Mouse (Mus musculus): ENCODE results near the gene Gm45062. TPM values are rescaled to one million over a fixed set of nuclear protein-coding genes. Genes with fewer than 3 reads are reported as not detected.

Gene Gm45062
- polyA plus RNA-seq, 1 experiment from 2014 or later = 0.85 TPM

DNA sequence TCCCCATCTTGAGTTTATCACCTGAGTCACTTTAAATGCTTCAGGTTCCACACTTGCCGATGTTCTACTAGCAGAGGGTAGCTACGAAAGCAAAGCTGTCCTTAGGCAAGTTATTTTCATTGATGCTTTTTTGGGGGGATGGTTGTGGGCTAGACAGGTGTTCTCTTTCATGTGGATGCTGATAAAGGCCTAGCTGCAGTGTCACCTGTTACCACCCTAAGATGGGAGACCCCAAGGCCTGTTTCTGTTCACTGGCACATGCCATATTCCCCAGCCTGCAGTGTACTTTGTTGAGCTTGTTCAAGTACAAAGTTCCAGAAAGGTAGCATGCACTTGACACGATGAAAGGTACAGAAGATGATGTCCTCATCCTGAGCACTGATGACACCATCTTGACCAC, 178.7 kb downstream of the Gm45062 start:
- DNase-seq = no peak
- 86% methylated on average over 3 of the region's 3 CpGs for WGBS (ENCODE audit: insufficient replicate concordance)
- Histone ChIP-seq H3K9me3 (ENCODE audit: low read length) (0 out of 2 replicates have a peak, but pooled peaks cover 5% of the 10 kb centered on the region), H3K9ac (replicated peaks) (no peak overlapping the region), H3K4me3 (ENCODE audit: low read depth, low read length) (no peak overlapping the region), H3K4me2 (ENCODE audit: low read depth, low read length) (no peak overlapping the region), H3K36me3 (replicated peaks; ENCODE audit: insufficient read depth, low read length) (no peaks in the 10 kb centered on the region), H3K4me1 (ENCODE audit: insufficient read depth) (no peaks in the 10 kb centered on the region), H3K27ac (ENCODE audit: low read depth) (no peak overlapping the region), H3K27me3 (ENCODE audit: insufficient read depth, low read length) (no peaks in the 10 kb centered on the region)
- TF ChIP-seq EP300 (IDR thresholded peaks at IDR 0.05; ENCODE audit: low read depth) (no peak), CTCF (IDR thresholded peaks at IDR 0.05; ENCODE audit: low read depth) (no peak)
- ATAC-seq = no peak

- whole genome bisulfite sequencing (ENCODE audit: insufficient replicate concordance) = 77% methylated on average over 3 of the region's 3 CpGs
- no peaks in the 10 kb centered on the region for H3K36me3 ChIP-seq (replicated peaks; ENCODE audit: insufficient read depth, low read length)
- 0 out of 2 replicates have a peak, but pooled peaks cover 5% of the 10 kb centered on the region for H3K9me3 ChIP-seq (ENCODE audit: low read length)
- H3K9ac ChIP-seq (replicated peaks) = no peak overlapping the region
- H3K4me1 ChIP-seq (ENCODE audit: insufficient read depth) = no peaks in the 10 kb centered on the region
- H3K4me3 ChIP-seq (ENCODE audit: low read depth, low read length) = no peak overlapping the region
- ATAC-seq (no peak), DNase-seq (no peak)
- no peaks in the 10 kb centered on the region for H3K27me3 ChIP-seq (ENCODE audit: insufficient read depth, low read length)
- TF ChIP-seq EP300 (IDR thresholded peaks at IDR 0.05; ENCODE audit: low read depth) (no peak), CTCF (IDR thresholded peaks at IDR 0.05; ENCODE audit: low read depth) (no peak)
- no peak overlapping the region for H3K27ac ChIP-seq (ENCODE audit: low read depth)
- H3K4me2 ChIP-seq (ENCODE audit: low read depth, low read length) = no peak overlapping the region
Observed at GRCm38 (mm10) chr6:8441814-8442213, 182.6 kb downstream of the Gm45062 start.

- 73% methylated on average over 5 of the region's 5 CpGs for WGBS (ENCODE audit: insufficient replicate concordance)
- ATAC-seq (no peak), DNase-seq (no peak)
- Histone ChIP-seq H3K4me3 (ENCODE audit: low read depth, low read length) (no peak overlapping the region), H3K27me3 (ENCODE audit: insufficient read depth, low read length) (no peaks in the 10 kb centered on the region), H3K4me1 (ENCODE audit: insufficient read depth) (no peaks in the 10 kb centered on the region), H3K4me2 (ENCODE audit: low read depth, low read length) (no peak overlapping the region), H3K27ac (ENCODE audit: low read depth) (no peak overlapping the region), H3K9ac (replicated peaks) (no peak overlapping the region), H3K9me3 (ENCODE audit: low read length) (no peaks in the 10 kb centered on the region), H3K36me3 (replicated peaks; ENCODE audit: insufficient read depth, low read length) (no peaks in the 10 kb centered on the region)
- no peak for TF ChIP-seq EP300 (IDR thresholded peaks at IDR 0.05; ENCODE audit: low read depth)
- TF ChIP-seq CTCF (IDR thresholded peaks at IDR 0.05; ENCODE audit: low read depth) = no peak
Observed at GRCm38 (mm10) chr6:8446786-8447185, 187.5 kb downstream of the Gm45062 start.

GRCm38 (mm10) chr6:8455599-8455998, 196.3 kb downstream of the Gm45062 start:
- WGBS (ENCODE audit: insufficient replicate concordance) = 84% methylated on average over 5 of the region's 5 CpGs
- no peak for DNase-seq
- no peak for ATAC-seq
- Histone ChIP-seq H3K27me3 (ENCODE audit: insufficient read depth, low read length) (no peaks in the 10 kb centered on the region), H3K27ac (ENCODE audit: low read depth) (no peak overlapping the region), H3K36me3 (replicated peaks; ENCODE audit: insufficient read depth, low read length) (no peaks in the 10 kb centered on the region), H3K9ac (replicated peaks) (no peak overlapping the region), H3K4me1 (ENCODE audit: insufficient read depth) (no peaks in the 10 kb centered on the region), H3K4me2 (ENCODE audit: low read depth, low read length) (no peak overlapping the region), H3K9me3 (ENCODE audit: low read length) (0 out of 2 replicates have a peak, but pooled peaks cover 3% of the 10 kb centered on the region), H3K4me3 (ENCODE audit: low read depth, low read length) (no peak overlapping the region)
- no peak for TF ChIP-seq CTCF (IDR thresholded peaks at IDR 0.05; ENCODE audit: low read depth)
- no peak for TF ChIP-seq EP300 (IDR thresholded peaks at IDR 0.05; ENCODE audit: low read depth)

DNA sequence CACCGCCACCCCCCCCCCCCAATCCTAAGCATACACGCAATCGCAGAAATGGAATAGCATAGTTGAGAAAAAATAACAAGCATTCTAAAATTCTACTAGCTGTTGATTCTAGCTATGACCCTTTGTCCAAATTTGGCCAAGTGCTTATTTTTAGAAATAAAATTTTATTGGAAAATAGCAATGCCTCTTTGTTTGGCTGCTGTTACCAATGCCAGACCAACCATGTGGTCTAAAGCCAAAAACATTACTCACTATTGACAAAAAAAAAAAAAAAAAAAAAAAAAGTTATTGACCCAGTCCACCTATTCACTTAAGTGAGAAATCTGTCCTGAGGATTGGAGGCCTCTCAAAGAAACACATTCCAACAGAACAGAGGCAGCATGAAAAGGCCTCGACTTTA, 199.3 kb downstream of the Gm45062 start:
- Histone ChIP-seq H3K27me3 (ENCODE audit: insufficient read depth, low read length) (no peaks in the 10 kb centered on the region), H3K4me2 (ENCODE audit: low read depth, low read length) (no peak overlapping the region), H3K27ac (ENCODE audit: low read depth) (no peak overlapping the region), H3K9me3 (ENCODE audit: low read length) (0 out of 2 replicates have a peak, but pooled peaks cover under 1% of the 10 kb centered on the region), H3K36me3 (replicated peaks; ENCODE audit: insufficient read depth, low read length) (no peaks in the 10 kb centered on the region), H3K4me1 (ENCODE audit: insufficient read depth) (no peaks in the 10 kb centered on the region), H3K4me3 (ENCODE audit: low read depth, low read length) (no peak overlapping the region), H3K9ac (replicated peaks) (no peak overlapping the region)
- TF ChIP-seq CTCF (IDR thresholded peaks at IDR 0.05; ENCODE audit: low read depth) = no peak
- TF ChIP-seq EP300 (IDR thresholded peaks at IDR 0.05; ENCODE audit: low read depth) = no peak
- DNase-seq (no peak), ATAC-seq (no peak)
- 86% methylated on average over 4 of the region's 4 CpGs for WGBS (ENCODE audit: insufficient replicate concordance)

DNA sequence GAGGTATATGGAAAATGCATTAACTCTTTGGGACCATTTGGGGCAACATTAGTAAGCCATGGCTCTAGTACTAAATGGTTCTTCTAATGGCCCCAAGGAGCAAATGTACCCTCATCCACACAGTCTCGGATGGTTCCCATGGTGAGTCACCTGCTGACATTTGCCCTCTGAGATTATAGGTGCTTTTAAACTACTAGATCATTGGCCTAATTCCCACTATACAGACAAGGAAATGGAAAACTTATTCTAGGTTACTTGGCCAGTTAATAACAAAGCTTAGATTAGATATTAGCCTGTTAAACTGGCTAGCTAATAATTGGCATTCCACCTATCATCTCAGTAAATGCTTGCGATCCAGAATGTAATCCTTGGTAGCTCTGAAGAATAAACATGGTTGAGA, 203.2 kb downstream of the Gm45062 start:
- no peak overlapping the region for H3K9ac ChIP-seq (replicated peaks)
- no peak overlapping the region for H3K27ac ChIP-seq (ENCODE audit: low read depth)
- no peaks in the 10 kb centered on the region for H3K4me1 ChIP-seq (ENCODE audit: insufficient read depth)
- H3K4me3 ChIP-seq (ENCODE audit: low read depth, low read length) = no peak overlapping the region
- 83% methylated on average over 2 of the region's 2 CpGs for WGBS (ENCODE audit: insufficient replicate concordance)
- H3K36me3 ChIP-seq (replicated peaks; ENCODE audit: insufficient read depth, low read length) = no peaks in the 10 kb centered on the region
- ATAC-seq = no peak
- H3K9me3 ChIP-seq (ENCODE audit: low read length) = no peaks in the 10 kb centered on the region
- no peaks in the 10 kb centered on the region for H3K27me3 ChIP-seq (ENCODE audit: insufficient read depth, low read length)
- DNase-seq = no peak
- TF ChIP-seq CTCF (IDR thresholded peaks at IDR 0.05; ENCODE audit: low read depth) = no peak
- H3K4me2 ChIP-seq (ENCODE audit: low read depth, low read length) = no peak overlapping the region

DNA sequence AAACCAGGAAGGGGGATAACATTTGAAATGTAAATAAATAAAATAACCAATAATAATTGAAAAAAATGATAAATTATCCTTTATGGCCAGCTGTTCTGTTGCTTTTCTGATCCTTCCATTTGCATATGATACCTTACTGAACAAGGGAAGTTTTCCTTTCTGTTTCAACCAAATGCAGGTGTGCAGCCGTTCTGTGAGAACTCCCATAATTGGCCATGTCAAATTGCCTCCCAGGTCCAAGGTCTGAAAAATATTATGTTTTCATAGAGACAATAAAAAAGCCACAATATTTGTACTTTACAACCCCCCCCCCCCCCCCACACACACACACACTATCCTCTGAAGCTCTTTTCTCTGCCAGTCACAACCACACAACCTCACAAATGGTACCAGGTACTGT, 206.1 kb downstream of the Gm45062 start:
- Histone ChIP-seq H3K4me2 (ENCODE audit: low read depth, low read length) (no peak overlapping the region), H3K27me3 (ENCODE audit: insufficient read depth, low read length) (no peaks in the 10 kb centered on the region), H3K4me1 (ENCODE audit: insufficient read depth) (peaks cover 6% of the 10 kb centered on the region; the same call in 1 of the 2 replicates), H3K9me3 (ENCODE audit: low read length) (no peaks in the 10 kb centered on the region), H3K36me3 (replicated peaks; ENCODE audit: insufficient read depth, low read length) (no peaks in the 10 kb centered on the region), H3K4me3 (ENCODE audit: low read depth, low read length) (no peak overlapping the region), H3K27ac (ENCODE audit: low read depth) (no peak overlapping the region), H3K9ac (replicated peaks) (no peak overlapping the region)
- ATAC-seq = no peak
- no peak for DNase-seq
- WGBS (ENCODE audit: insufficient replicate concordance) = 67% methylated on average over 1 of the region's 1 CpGs
- TF ChIP-seq CTCF (IDR thresholded peaks at IDR 0.05; ENCODE audit: low read depth) = no peak
- no peak for TF ChIP-seq EP300 (IDR thresholded peaks at IDR 0.05; ENCODE audit: low read depth)
